Mouse (Mus musculus) forebrain, embryonic 14.5 days (tissue): ENCODE measurements at regions not wholly inside any gene's neighbourhood (a gene's known extent, or its start where the extent isn't known, plus 50 kb on each side); places are given as distances from the start of the nearest gene placed in this dataset.
A peak's percentile ranks its signal among the peaks of the same experiment; 100 is the strongest.

Experiments used
- ATAC-seq: fragments of 200-750 bp; cut with Nextera tagmentation; 2 replicates; pipeline ENCODE4 v1.8.0; 2017; ENCODE audit warnings: mild to moderate bottlenecking, moderate library complexity
- DNase-seq: peaks from one replicate; pipeline ENCODE4 v3.0.0-alpha.2; 2015; ENCODE audit warnings: low spot score
- H3K27ac ChIP-seq: fragments of 300-500 bp; sonication (generic); 2 replicates; pipeline ENCODE4 v1.5.1; 2014; ENCODE audit warnings: low read depth, mild to moderate bottlenecking, control low read depth, low read length, moderate library complexity
- H3K27me3 ChIP-seq: fragments of 300-500 bp; sonication (generic); replicated peaks from 2 replicates; pipeline ENCODE4 v1.6.1; 2014; ENCODE audit warnings: low read length, control low read depth, mixed read lengths; ENCODE audit not compliant: control insufficient read depth, insufficient read depth
- H3K36me3 ChIP-seq: fragments of 300-500 bp; sonication (generic); 2 replicates; pipeline ENCODE4 v1.6.1; 2014; ENCODE audit warnings: low read length, control low read depth; ENCODE audit not compliant: control insufficient read depth, insufficient read depth
- H3K4me1 ChIP-seq: fragments of 300-500 bp; sonication (generic); 2 replicates; pipeline ENCODE4 v1.6.1; 2014; ENCODE audit warnings: antibody characterized with exemption, low read length, control low read depth; ENCODE audit not compliant: control insufficient read depth, insufficient read depth
- H3K4me2 ChIP-seq: fragments of 300-500 bp; sonication (generic); 2 replicates; pipeline ENCODE4 v1.6.1; 2014; ENCODE audit warnings: mild to moderate bottlenecking, control low read depth, low read length
- H3K4me3 ChIP-seq: fragments of 300-500 bp; sonication (generic); 2 replicates; pipeline ENCODE4 v1.5.1; 2014; ENCODE audit warnings: low read depth, low read length, control low read depth
- H3K9ac ChIP-seq: fragments of 300-500 bp; sonication (generic); 2 replicates; pipeline ENCODE4 v1.6.1; 2014; ENCODE audit warnings: mild to moderate bottlenecking, low read length, control low read depth, moderate library complexity
- H3K9me3 ChIP-seq: fragments of 300-500 bp; sonication (generic); replicated peaks from 2 replicates; pipeline ENCODE4 v1.6.1; 2016; ENCODE audit warnings: low read length, control low read depth, mixed read lengths; ENCODE audit not compliant: control insufficient read depth
- WGBS: fragments of 180-500 bp; shearing (Covaris S2); extraction: QIAGEN DNeasy Blood & Tissue Kit; methylation state at CpG from one replicate; pipeline ENCODE4 v1.1.7; 2014; 5-methylcytosine and 5-hydroxymethylcytosine counted together

DNA sequence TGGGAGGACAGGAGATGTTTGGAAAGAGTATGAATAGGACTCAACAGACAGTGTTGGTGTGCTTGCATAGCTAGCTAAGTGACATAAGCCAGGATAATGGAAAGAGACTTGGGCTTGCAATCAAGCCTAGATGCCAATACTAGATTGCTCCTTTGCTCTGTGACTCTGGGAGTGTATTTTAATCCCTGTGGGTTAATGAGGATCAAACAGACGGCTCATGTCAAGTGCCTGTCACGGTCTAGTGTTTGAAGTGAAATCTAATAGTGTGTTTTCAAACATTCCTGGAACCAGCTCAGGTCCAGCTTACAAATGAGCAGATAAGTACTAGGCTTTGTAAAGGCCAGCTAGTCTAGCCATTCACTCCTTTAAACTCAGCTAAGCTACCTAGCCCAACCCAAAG is 64.1 kb upstream of the Ranbp3l start:
- H3K4me1 ChIP-seq, result no peaks in the 10 kb centered on the region
- no peak overlapping the region for H3K4me2 ChIP-seq
- H3K27me3 ChIP-seq, result no peaks in the 10 kb centered on the region
- H3K36me3 ChIP-seq, result no peaks in the 10 kb centered on the region
- no peak overlapping the region for H3K4me3 ChIP-seq
- WGBS, result 58% methylated on average over 2 of the region's 2 CpGs
- H3K9ac ChIP-seq, result no peak overlapping the region
- H3K9me3 ChIP-seq, result no peaks in the 10 kb centered on the region
- no peak for DNase-seq
- ATAC-seq, result no peak
- H3K27ac ChIP-seq, result no peak overlapping the region

DNA sequence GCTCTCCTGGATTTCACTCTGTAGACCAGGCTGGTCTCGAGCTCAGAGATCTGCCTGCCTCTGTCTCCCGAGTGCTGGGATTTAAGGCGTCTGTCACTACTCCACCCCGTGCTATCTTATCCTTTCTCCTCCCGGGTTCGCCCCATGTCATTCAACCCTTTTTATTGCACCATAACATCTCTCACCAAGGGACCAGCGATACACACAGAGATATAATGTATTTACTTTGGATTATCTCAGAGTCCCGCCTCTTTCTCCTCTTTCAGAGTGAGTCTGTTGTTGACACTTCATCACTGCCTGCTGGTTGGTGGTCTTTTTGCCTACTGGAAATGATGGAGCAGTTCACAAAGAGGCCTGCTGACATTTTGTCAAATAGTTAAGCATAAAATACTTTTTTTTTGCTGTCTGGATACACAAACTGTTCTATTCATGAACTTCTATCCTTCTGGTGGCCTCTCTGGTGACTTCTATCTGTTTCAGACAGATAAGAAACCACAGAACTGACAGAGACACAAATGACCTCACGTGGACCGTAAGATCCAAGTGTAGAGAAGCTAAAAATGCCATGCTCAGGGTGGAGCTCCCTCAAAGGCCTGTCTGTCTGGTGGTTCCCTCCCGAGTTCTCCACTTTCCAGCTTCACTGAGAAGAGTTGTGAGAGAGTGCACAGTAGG is 70.1 kb upstream of the Ranbp3l start:
- no peak overlapping the region for H3K27ac ChIP-seq
- no peak for ATAC-seq
- no peak overlapping the region for H3K4me2 ChIP-seq
- no peaks in the 10 kb centered on the region for H3K4me1 ChIP-seq
- H3K27me3 ChIP-seq, result no peaks in the 10 kb centered on the region
- no peaks in the 10 kb centered on the region for H3K9me3 ChIP-seq
- WGBS, result 88% methylated on average over 11 of the region's 11 CpGs
- no peaks in the 10 kb centered on the region for H3K36me3 ChIP-seq
- no peak for DNase-seq
- no peak overlapping the region for H3K9ac ChIP-seq
- no peak overlapping the region for H3K4me3 ChIP-seq

DNA sequence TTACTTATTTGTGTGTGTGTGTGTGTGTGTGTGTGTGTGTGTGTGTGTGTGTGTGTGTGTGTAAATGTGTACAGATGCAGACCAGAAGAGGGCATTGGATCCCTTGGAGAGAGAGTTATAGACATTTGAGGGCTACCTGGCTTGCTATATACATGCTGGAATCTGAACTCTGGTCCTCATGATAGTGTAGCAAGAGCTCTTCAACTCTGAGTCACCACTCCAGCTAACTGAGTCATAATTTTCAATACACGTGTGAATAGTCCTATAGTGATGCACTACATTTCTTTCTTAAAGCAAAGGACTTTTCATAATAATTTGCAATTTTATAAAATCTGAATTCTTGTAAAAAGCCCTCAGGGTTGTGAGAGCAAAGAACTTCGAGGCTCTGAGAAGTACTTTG is 70.9 kb upstream of the Ranbp3l start:
- Histone ChIP-seq H3K9me3 (no peaks in the 10 kb centered on the region), H3K9ac (no peak overlapping the region), H3K4me2 (no peak overlapping the region), H3K36me3 (no peaks in the 10 kb centered on the region), H3K27ac (no peak overlapping the region), H3K27me3 (no peaks in the 10 kb centered on the region), H3K4me1 (no peaks in the 10 kb centered on the region), H3K4me3 (no peak overlapping the region)
- 90% methylated on average over 2 of the region's 2 CpGs for WGBS
- ATAC-seq, result no peak
- no peak for DNase-seq

DNA sequence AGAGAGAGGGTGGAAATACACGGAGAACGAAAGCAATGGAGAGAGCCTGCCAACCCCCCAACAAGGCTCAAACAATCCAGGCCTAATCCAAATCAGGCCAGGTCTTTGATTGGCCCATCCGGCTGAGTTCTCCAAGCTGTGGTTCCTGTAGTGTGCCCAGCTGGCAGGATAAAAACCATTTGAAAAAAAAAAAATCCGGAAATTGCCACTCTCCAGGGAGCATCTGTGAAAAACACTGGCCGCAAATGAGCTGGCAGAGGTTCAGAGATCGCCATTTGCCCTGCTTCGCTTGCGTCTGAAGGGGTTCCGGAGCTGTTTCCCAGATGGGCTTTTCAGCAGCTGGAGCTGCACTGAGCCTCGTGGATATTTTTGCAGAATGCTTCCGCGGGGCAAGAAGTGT is 71.4 kb upstream of the Ranbp3l start:
- no peaks in the 10 kb centered on the region for H3K4me1 ChIP-seq
- no peak overlapping the region for H3K4me2 ChIP-seq
- no peak overlapping the region for H3K27ac ChIP-seq
- no peaks in the 10 kb centered on the region for H3K27me3 ChIP-seq
- ATAC-seq (peak; percentile 66), DNase-seq (peak; percentile 72)
- H3K4me3 ChIP-seq, result no peak overlapping the region
- H3K9me3 ChIP-seq, result no peaks in the 10 kb centered on the region
- no peak overlapping the region for H3K9ac ChIP-seq
- WGBS, result 50% methylated on average over 12 of the region's 12 CpGs
- H3K36me3 ChIP-seq, result no peaks in the 10 kb centered on the region

DNA sequence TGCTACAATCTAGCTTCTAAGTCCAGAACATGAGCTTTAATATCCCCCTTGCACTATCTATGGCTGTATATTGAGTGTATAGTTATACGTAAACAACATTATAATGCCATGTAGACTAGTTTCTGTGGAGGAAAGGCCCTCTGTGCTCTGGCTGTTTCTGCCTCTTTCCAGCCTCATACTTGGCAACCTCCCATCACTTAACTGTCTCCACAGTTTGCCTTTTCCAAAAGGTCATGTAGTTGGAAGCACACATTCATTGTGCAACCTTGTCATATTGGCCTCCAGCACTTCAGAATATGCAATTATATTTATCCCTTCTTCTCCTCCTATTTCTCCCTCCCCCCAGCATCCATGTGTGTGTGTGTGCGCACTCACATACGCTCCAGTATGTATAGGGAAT is 82.2 kb upstream of the Ranbp3l start:
- no peak overlapping the region for H3K9ac ChIP-seq
- H3K4me2 ChIP-seq, result no peak overlapping the region
- H3K27ac ChIP-seq, result no peak overlapping the region
- ATAC-seq (no peak), DNase-seq (no peak)
- no peaks in the 10 kb centered on the region for H3K9me3 ChIP-seq
- H3K4me1 ChIP-seq, result no peaks in the 10 kb centered on the region
- no peaks in the 10 kb centered on the region for H3K36me3 ChIP-seq
- H3K27me3 ChIP-seq, result no peaks in the 10 kb centered on the region
- no peak overlapping the region for H3K4me3 ChIP-seq
- 98% methylated on average over 3 of the region's 3 CpGs for WGBS

DNA sequence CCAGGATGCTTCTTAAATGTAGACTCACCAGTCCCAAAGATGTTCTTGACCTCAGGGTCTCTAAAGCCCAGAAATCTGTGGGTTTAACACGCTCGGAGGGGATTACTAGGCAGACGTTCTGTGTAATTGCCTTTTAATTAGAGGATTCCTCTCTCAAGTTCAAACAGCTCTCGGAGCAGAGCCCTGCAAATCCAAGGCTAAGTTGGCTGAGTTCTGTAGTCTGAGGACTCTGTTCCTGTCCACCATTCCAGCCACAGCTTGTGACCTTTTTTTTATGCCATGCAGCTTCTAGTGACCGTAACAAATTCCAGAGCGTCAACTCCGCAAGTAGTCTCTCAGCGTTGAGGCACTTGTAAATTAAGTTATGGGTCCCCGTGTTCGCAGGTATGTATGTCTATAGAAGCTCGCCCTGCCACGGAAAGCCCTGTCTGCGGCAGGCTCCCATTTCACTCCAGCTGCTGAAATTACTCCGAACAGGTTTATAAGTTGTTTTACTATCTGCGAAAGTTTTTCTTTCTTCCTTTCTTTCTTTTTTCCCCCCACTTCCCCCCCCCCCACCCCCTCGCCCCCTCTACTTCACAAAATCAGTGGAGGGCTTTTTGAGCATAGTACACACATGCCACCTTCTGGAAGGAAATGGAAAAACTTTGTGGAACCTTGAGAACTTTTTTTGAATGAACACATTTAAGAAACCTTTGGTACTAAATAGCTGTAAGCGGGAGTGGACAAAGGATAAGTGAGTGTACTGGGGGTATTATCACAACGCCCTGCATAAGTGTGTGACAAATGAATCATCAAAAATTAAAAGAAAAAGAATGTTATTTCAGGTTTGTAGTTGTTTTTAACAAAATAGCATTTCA is 82.9 kb upstream of the Ranbp3l start:
- DNase-seq, result peak; percentile 64
- Histone ChIP-seq H3K4me1 (no peaks in the 10 kb centered on the region), H3K36me3 (no peaks in the 10 kb centered on the region), H3K4me2 (no peak overlapping the region), H3K9ac (no peak overlapping the region), H3K27ac (no peak overlapping the region), H3K4me3 (no peak overlapping the region), H3K27me3 (no peaks in the 10 kb centered on the region), H3K9me3 (no peaks in the 10 kb centered on the region)
- peak; percentile 54; the same call in 1 of the 2 replicates for ATAC-seq
- 49% methylated on average over 18 of the region's 18 CpGs for WGBS

DNA sequence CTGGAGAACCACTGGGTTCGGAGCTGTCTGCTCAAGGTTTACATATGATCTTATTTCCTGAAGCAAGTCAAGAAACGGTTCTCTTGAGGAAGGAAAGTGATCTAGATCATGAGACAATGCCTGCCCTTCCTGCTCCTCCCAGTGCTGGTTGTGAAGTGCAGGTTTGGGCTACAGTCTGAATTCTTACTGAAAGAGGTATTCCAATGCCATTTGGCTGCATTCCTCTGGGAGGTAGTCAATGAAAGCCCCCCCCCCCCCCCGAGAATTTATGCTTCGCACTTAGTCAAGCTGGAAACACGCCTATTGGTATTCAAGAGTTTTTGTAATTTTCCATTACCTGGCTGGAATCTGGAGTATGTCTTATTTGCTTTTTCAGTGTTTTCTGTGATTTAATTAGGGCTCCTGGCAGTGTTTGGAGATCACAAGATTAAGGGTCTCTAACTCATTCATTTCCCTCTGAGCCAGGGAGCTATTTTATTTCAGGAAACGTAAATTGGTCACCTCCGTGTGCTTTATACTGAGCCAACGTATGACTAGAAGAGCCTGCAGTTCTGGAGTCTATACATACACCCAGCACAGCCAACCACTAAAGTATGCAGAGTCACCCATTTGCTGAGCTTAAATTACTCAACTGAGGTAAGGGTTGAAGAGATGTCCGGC is 84.7 kb upstream of the Ranbp3l start:
- no peaks in the 10 kb centered on the region for H3K27me3 ChIP-seq
- ATAC-seq, result 0 out of 2 replicates have a peak, but pooled peaks have one; percentile 27

DNA sequence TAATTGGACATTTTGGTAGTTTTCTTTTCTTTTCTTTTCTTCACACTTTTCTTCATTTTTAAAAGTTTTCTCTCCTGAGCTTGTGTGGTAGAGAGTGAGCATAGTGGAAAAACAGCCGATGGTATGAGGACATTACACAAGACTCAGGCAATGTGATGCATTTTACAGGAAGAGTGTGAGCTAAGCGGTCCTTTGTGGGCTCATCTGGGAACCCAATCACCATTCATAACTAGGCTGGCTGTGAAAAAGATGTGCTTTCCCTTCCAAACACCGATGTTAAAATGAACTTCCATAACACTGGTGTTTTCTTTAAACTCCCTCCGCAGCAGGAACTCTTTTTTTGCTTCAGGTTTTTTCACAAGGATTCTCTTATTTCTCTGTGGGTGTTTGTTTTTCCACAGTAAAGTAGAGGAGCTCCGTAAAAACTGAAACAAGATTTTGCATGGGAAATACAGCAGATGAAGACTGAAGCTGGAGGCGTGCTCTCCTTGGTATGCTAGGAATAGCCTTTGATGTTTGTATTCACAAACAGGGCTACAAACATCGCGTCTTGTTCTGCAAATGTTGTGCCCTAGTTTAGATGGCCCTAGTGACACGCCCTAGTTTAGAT is 92.8 kb upstream of the Ranbp3l start:
- no peak overlapping the region for H3K4me2 ChIP-seq
- H3K9me3 ChIP-seq, result no peaks in the 10 kb centered on the region
- no peak overlapping the region for H3K27ac ChIP-seq
- no peaks in the 10 kb centered on the region for H3K36me3 ChIP-seq
- H3K4me1 ChIP-seq, result no peaks in the 10 kb centered on the region
- WGBS, result 85% methylated on average over 9 of the region's 9 CpGs
- no peak overlapping the region for H3K9ac ChIP-seq
- H3K27me3 ChIP-seq, result no peaks in the 10 kb centered on the region
- no peak overlapping the region for H3K4me3 ChIP-seq
- no peak for DNase-seq
- no peak for ATAC-seq

More for the DNA sequence above, 84.7 kb upstream of the Ranbp3l start:
- H3K36me3 ChIP-seq, result no peaks in the 10 kb centered on the region
- H3K27ac ChIP-seq, result no peak overlapping the region
- no peaks in the 10 kb centered on the region for H3K4me1 ChIP-seq
- no peak overlapping the region for H3K4me3 ChIP-seq
- peak; percentile 20 for DNase-seq
- 57% methylated on average over 9 of the region's 9 CpGs for WGBS
- H3K4me2 ChIP-seq, result no peak overlapping the region
- H3K9me3 ChIP-seq, result no peaks in the 10 kb centered on the region
- no peak overlapping the region for H3K9ac ChIP-seq
